Mouse (Mus musculus): ENCODE measurements around the gene 1700093K21Rik.
"Not testable (repeated sequence)": the region's sequence is repeated elsewhere in the genome, so short reads cannot be mapped to it uniquely, and the experiment has no call there.

Gene 1700093K21Rik

GRCm38 (mm10) chr11:23520473-23521205 is at the start of gene 1700093K21Rik:
1700093K21Rik (minus strand) TSS chr11:23521155.
- no peak for DNase-seq (ENCODE audit: low read depth, low spot score)

GRCm38 (mm10) chr11:23570130-23570529 is 49.2 kb upstream of the 1700093K21Rik start:
- DNase-seq (ENCODE audit: low read depth, low spot score): no peak

GRCm38 (mm10) chr11:23565761-23566160 is 44.8 kb upstream of the 1700093K21Rik start:
- peak; percentile 16 for DNase-seq (ENCODE audit: low read depth, low spot score)

GRCm38 (mm10) chr11:23557039-23557630 is 36.2 kb upstream of the 1700093K21Rik start:
- no peak for DNase-seq (ENCODE audit: low read depth, low spot score)

- no peak for DNase-seq (ENCODE audit: low read depth, low spot score)
Measured at GRCm38 (mm10) chr11:23537446-23537845, 16.5 kb upstream of the 1700093K21Rik start.

GRCm38 (mm10) chr11:23518981-23519380 is 2.0 kb downstream of the 1700093K21Rik start:
- DNase-seq (ENCODE audit: low read depth, low spot score): no peak

- DNase-seq (ENCODE audit: low read depth, low spot score): no peak
Measured at GRCm38 (mm10) chr11:23515315-23515714, 5.6 kb downstream of the 1700093K21Rik start.

GRCm38 (mm10) chr11:23514785-23515184 is 6.2 kb downstream of the 1700093K21Rik start:
- not testable (repeated sequence) for DNase-seq (ENCODE audit: low read depth, low spot score)

- not testable (repeated sequence) for DNase-seq (ENCODE audit: low read depth, low spot score)
Measured at GRCm38 (mm10) chr11:23504801-23505200, 16.2 kb downstream of the 1700093K21Rik start.

- no peak for DNase-seq (ENCODE audit: low read depth, low spot score)
Measured at GRCm38 (mm10) chr11:23498609-23499008, 22.3 kb downstream of the 1700093K21Rik start.

- DNase-seq (ENCODE audit: low read depth, low spot score): peak; percentile 87
Measured at GRCm38 (mm10) chr11:23497718-23498509, 23.0 kb downstream of the 1700093K21Rik start, which contains the start of gene Ahsa2. Ahsa2 (minus strand) TSS chr11:23498030.

GRCm38 (mm10) chr11:23497335-23497717 is 23.6 kb downstream of the 1700093K21Rik start:
- DNase-seq (ENCODE audit: low read depth, low spot score): peak; percentile 50

- no peak for DNase-seq (ENCODE audit: low read depth, low spot score)
Measured at GRCm38 (mm10) chr11:23496661-23497060, 24.3 kb downstream of the 1700093K21Rik start.

- no peak for DNase-seq (ENCODE audit: low read depth, low spot score)
Measured at GRCm38 (mm10) chr11:23495231-23495630, 25.7 kb downstream of the 1700093K21Rik start.

- DNase-seq (ENCODE audit: low read depth, low spot score): no peak
Measured at GRCm38 (mm10) chr11:23492048-23492790, 28.7 kb downstream of the 1700093K21Rik start.

- no peak for DNase-seq (ENCODE audit: low read depth, low spot score)
Measured at GRCm38 (mm10) chr11:23489955-23490354, 31.0 kb downstream of the 1700093K21Rik start.
